In the genomic region with DNA sequence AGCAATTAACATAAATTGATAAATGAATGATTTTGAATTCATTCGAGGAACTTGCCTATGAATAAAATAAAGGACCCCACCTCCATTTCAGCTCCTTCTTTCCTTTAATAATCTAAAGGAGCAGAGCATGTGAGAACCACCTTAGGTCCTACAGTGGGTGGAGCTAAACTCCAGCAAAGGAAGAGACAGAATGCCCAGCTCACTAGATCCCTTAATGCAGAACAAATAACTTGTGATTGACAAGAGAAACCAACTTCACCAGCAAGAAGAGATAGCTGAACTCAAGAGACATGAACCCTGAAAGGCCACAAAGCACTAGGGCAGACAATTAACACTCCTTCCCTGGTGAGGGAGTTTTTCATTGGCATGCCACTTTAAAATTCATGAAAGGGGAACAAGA, we compare ENCODE assay signal across 17 mouse cellular contexts. TPM values are rescaled to one million over a fixed set of nuclear protein-coding genes. Genes with fewer than 3 reads are reported as not detected.
DNase-seq lines count a peak whose midpoint lies in the region; ATAC-seq and TF ChIP-seq lines count a peak whose summit lies in the region.
"Had no signal": no experiment of that assay in that cellular context is flagged by ENCODE, and none has a peak within 500 bp of the region (broad histone marks: within the 10 kb centered on the region; RNA-seq: fewer than 3 reads in every experiment).

No protein-coding gene starts in this region.

- no peak overlapping the region for H3K9ac ChIP-seq in midbrain, postnatal 0 days (replicated peaks; ENCODE audit: low read length, poor library complexity, severe bottlenecking)
- H3K9ac ChIP-seq in forebrain, embryonic 14.5 days (ENCODE audit: low read length): no peak overlapping the region
- no peak overlapping the region for H3K9ac ChIP-seq in midbrain, embryonic 11.5 days (ENCODE audit: low read length)
- H3K9ac ChIP-seq: limb, embryonic 12.5 days; liver, embryonic 15.5 days had no signal

- no peak for ATAC-seq in midbrain, postnatal 0 days (ENCODE audit: low FRiP score)
- ATAC-seq in forebrain, embryonic 14.5 days: peak; percentile 71
- ATAC-seq in midbrain, embryonic 11.5 days (ENCODE audit: low FRiP score): peak; percentile 85

- H3K4me1 ChIP-seq in midbrain, embryonic 10.5 days: peaks cover 45% of the 10 kb centered on the region
- peaks cover 6% of the 10 kb centered on the region; the same call in 1 of the 2 replicates for H3K4me1 ChIP-seq in midbrain, postnatal 0 days (ENCODE audit: insufficient read depth, low read length)
- H3K4me1 ChIP-seq in forebrain, embryonic 14.5 days (ENCODE audit: control insufficient read depth, insufficient read depth, low read length): peaks cover 27% of the 10 kb centered on the region
- peaks cover 25% of the 10 kb centered on the region for H3K4me1 ChIP-seq in midbrain, embryonic 11.5 days (ENCODE audit: control insufficient read depth, insufficient read depth, low read length)
- H3K4me1 ChIP-seq: heart, embryonic 10.5 days; liver, embryonic 15.5 days had no signal

- intact Hi-C loops in gastrocnemius, postnatal 36 days (cut with DNase I): no loop called here

- H3K9me3 ChIP-seq in midbrain, embryonic 10.5 days (replicated peaks): 0 out of 2 replicates have a peak, but pooled peaks cover 2% of the 10 kb centered on the region
- H3K9me3 ChIP-seq in midbrain, postnatal 0 days (ENCODE audit: low read length): no peaks in the 10 kb centered on the region
- H3K9me3 ChIP-seq in forebrain, embryonic 14.5 days (replicated peaks; ENCODE audit: control insufficient read depth, low read length): no peaks in the 10 kb centered on the region
- no peaks in the 10 kb centered on the region for H3K9me3 ChIP-seq in midbrain, embryonic 11.5 days (ENCODE audit: control insufficient read depth, low read length)
- H3K9me3 ChIP-seq: heart, embryonic 10.5 days; limb, embryonic 12.5 days; liver, embryonic 15.5 days had no signal

- 11% methylated on average over 1 of the region's 1 CpGs for WGBS in midbrain, embryonic 10.5 days
- 9% methylated on average over 1 of the region's 1 CpGs for WGBS in midbrain, postnatal 0 days
- 2% methylated on average over 1 of the region's 1 CpGs for WGBS in forebrain, embryonic 14.5 days
- WGBS in midbrain, embryonic 11.5 days: 2% methylated on average over 1 of the region's 1 CpGs

- peaks cover 27% of the 10 kb centered on the region for H3K36me3 ChIP-seq in midbrain, embryonic 10.5 days
- no peaks in the 10 kb centered on the region for H3K36me3 ChIP-seq in midbrain, postnatal 0 days (ENCODE audit: insufficient read depth, low read length)
- H3K36me3 ChIP-seq in forebrain, embryonic 14.5 days (ENCODE audit: control insufficient read depth, insufficient read depth, low read length): 0 out of 2 replicates have a peak, but pooled peaks cover 3% of the 10 kb centered on the region
- H3K36me3 ChIP-seq in midbrain, embryonic 11.5 days (ENCODE audit: control insufficient read depth, insufficient read depth, low read length): no peaks in the 10 kb centered on the region; the same call in 1 of the 2 replicates

- peaks cover 69% of the 10 kb centered on the region for H3K27me3 ChIP-seq in midbrain, embryonic 10.5 days (ENCODE audit: low read depth, poor library complexity, severe bottlenecking)
- no peaks in the 10 kb centered on the region for H3K27me3 ChIP-seq in midbrain, postnatal 0 days (ENCODE audit: insufficient read depth, low read length)
- no peaks in the 10 kb centered on the region for H3K27me3 ChIP-seq in forebrain, embryonic 14.5 days (replicated peaks; ENCODE audit: control insufficient read depth, insufficient read depth, low read length)
- H3K27me3 ChIP-seq in midbrain, embryonic 11.5 days (ENCODE audit: control insufficient read depth, insufficient read depth, low read length): peaks cover 12% of the 10 kb centered on the region
- H3K27me3 ChIP-seq: limb, embryonic 12.5 days; liver, embryonic 15.5 days had no signal

- peak; percentile 49 for DNase-seq in midbrain, embryonic 10.5 days (ENCODE audit: low spot score)
- no peak for DNase-seq in midbrain, postnatal 0 days (ENCODE audit: low spot score)
- DNase-seq in forebrain, embryonic 14.5 days (ENCODE audit: low spot score): no peak
- peak; percentile 93 for DNase-seq in midbrain, embryonic 11.5 days (ENCODE audit: low spot score, missing footprints)
- no peak for DNase-seq in gastrocnemius, postnatal 36 days
- no peak for DNase-seq in frontal cortex, postnatal 25 days (ENCODE audit: low spot score in 2 of 2)
- DNase-seq in yolk sac, embryonic 10.5 days (ENCODE audit: low spot score): no peak
- DNase-seq in spleen, postnatal 10 days (ENCODE audit: low spot score in 2 of 2): no peak
- DNase-seq: adrenal gland, postnatal 36 days; B cell, adult 2 months; heart, postnatal 36 days; kidney, adult 11 months; kidney, postnatal 4 days; thymus, postnatal 14 days had no signal

- H3K4me2 ChIP-seq in midbrain, postnatal 0 days (ENCODE audit: low read depth, low read length, poor library complexity, severe bottlenecking): no peak overlapping the region
- no peak overlapping the region for H3K4me2 ChIP-seq in forebrain, embryonic 14.5 days (ENCODE audit: low read length)
- H3K4me2 ChIP-seq in midbrain, embryonic 11.5 days: no peak overlapping the region
- H3K4me2 ChIP-seq: limb, embryonic 12.5 days; liver, embryonic 15.5 days had no signal

- no peak overlapping the region for H3K4me3 ChIP-seq in midbrain, embryonic 10.5 days
- H3K4me3 ChIP-seq in midbrain, postnatal 0 days (ENCODE audit: low read depth, low read length): no peak overlapping the region
- H3K4me3 ChIP-seq in forebrain, embryonic 14.5 days (ENCODE audit: low read depth, low read length): no peak overlapping the region
- no peak overlapping the region for H3K4me3 ChIP-seq in midbrain, embryonic 11.5 days (ENCODE audit: low read depth, low read length)
- H3K4me3 ChIP-seq: heart, embryonic 10.5 days; limb, embryonic 12.5 days; liver, embryonic 15.5 days had no signal

- H3K27ac ChIP-seq in midbrain, embryonic 10.5 days (replicated peaks): no peak overlapping the region; the same call in 1 of the 2 replicates
- H3K27ac ChIP-seq in midbrain, postnatal 0 days (ENCODE audit: low read depth, low read length): no peak overlapping the region
- peak overlapping the region; percentile 34; the same call in 1 of the 2 replicates for H3K27ac ChIP-seq in forebrain, embryonic 14.5 days (ENCODE audit: low read depth, low read length)
- peak overlapping the region; percentile 40; the same call in 1 of the 2 replicates for H3K27ac ChIP-seq in midbrain, embryonic 11.5 days (ENCODE audit: low read depth, low read length)
- H3K27ac ChIP-seq: heart, embryonic 10.5 days; limb, embryonic 12.5 days; liver, embryonic 15.5 days had no signal

- no peak for TF ChIP-seq CTCF in midbrain, postnatal 0 days (IDR thresholded peaks at IDR 0.05)

RNA-seq across cellular contexts. Expression of a gene that starts 32.5 kb away (rescaled TPM):
- polyA plus RNA-seq in midbrain, embryonic 10.5 days (2016; fragmentation: Nextera tagmentation; extraction: Ambion mirVana): 27.2 and 30.6 TPM in 2 replicates
- 77.9 and 91.6 TPM in 2 replicates for total RNA-seq in midbrain, postnatal 0 days (2014; rRNA removed)
- polyA plus RNA-seq in midbrain, postnatal 0 days (2015; fragmentation: Nextera tagmentation; extraction: Ambion mirVana): 20.5 and 23.0 TPM in 2 replicates
- 38.7 and 41.2 TPM in 2 replicates for polyA plus RNA-seq in forebrain, embryonic 14.5 days (2014; fragmentation: Nextera tagmentation; extraction: Ambion mirVana)
- polyA plus RNA-seq in midbrain, embryonic 11.5 days (2014; fragmentation: Nextera tagmentation; extraction: Ambion mirVana): 34.6 and 40.4 TPM in 2 replicates
- total RNA-seq in gastrocnemius, postnatal 36 days (2021): 10 to 100 TPM; 15.0 to 17.9 TPM

Comparison
In these comparisons a context has a peak if more than half of its experiments do, and no peak if none do; other contexts are left out.
1. DNase-seq: peak in midbrain, embryonic 10.5 days (single experiment) and midbrain, embryonic 11.5 days (single experiment); none in midbrain, postnatal 0 days (single experiment), forebrain, embryonic 14.5 days (single experiment), gastrocnemius, postnatal 36 days (0 of 2), frontal cortex, postnatal 25 days (0 of 2), yolk sac, embryonic 10.5 days (single experiment) and spleen, postnatal 10 days (0 of 2).
2. H3K27ac ChIP-seq: peak in forebrain, embryonic 14.5 days (single experiment) and midbrain, embryonic 11.5 days (single experiment); none in midbrain, embryonic 10.5 days (single experiment) and midbrain, postnatal 0 days (single experiment).